Mouse (Mus musculus): ENCODE results near the gene Usb1.

DNA sequence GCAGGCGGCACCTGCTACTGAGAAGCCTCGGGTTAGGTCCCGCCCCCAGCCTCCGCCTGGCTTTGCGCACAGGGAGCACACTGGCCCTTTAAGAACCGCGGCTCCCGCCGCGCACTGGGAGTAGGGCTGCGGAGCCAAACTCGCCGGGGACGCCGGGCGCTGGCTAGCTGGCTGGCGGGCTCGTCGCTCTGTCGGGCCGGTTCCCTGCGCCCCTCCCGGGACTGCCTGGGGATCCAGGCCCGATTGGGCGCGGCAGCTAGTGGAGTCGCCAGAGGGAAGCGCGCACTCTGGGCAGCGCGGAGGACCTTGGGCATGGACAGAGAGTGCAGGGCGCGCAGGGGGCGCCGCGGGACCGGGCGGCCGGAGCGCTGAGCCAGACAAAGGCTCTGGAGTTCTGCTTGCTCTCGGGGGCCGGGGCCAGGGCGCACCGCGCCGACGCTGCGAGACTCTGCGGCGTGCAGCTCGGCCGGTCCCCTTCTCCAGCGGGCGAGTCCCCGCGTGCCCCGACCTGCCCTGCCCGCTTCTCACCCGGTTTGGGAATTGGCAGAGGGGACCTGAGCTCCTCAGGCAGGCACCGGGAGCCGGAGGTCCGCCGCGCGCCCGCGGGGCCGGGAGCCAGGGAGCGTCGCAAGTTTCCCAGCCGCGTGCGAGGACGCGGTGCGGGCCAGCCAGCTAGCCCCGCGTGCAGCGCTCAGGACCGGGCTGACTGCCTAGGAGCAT is 20.2 kb downstream of the Usb1 start, which contains the start of gene Mmp15:
- TF ChIP-seq CTCF (IDR thresholded peaks at IDR 0.05; ENCODE audit: extremely low read depth, insufficient read length, insufficient replicate concordance, low read depth, low read length) (no peak), POLR2A (IDR thresholded peaks at IDR 0.05; ENCODE audit: low read depth, low read length) (peak; percentile 49; the same call in 1 of the 2 replicates)

Measured in small intestine, adult 2 months (tissue).